Mouse (Mus musculus): ENCODE measurements around the gene 4931414P19Rik.
"Not testable (repeated sequence)": the region's sequence is repeated elsewhere in the genome, so short reads cannot be mapped to it uniquely, and the experiment has no call there.

The 4931414P19Rik gene

GRCm38 (mm10) chr14:54629797-54630196, 24.0 kb upstream of the 4931414P19Rik start:
- DNase-seq (ENCODE audit: low read depth, low spot score), result no peak

GRCm38 (mm10) chr14:54628103-54628502, 22.3 kb upstream of the 4931414P19Rik start:
- DNase-seq (ENCODE audit: low read depth, low spot score), result no peak

- no peak for DNase-seq (ENCODE audit: low read depth, low spot score)
Observed at GRCm38 (mm10) chr14:54624976-54625375, 19.2 kb upstream of the 4931414P19Rik start.

GRCm38 (mm10) chr14:54623334-54623733, 17.5 kb upstream of the 4931414P19Rik start:
- DNase-seq (ENCODE audit: low read depth, low spot score), result no peak

- no peak for DNase-seq (ENCODE audit: low read depth, low spot score)
Observed at GRCm38 (mm10) chr14:54621133-54621532, 15.3 kb upstream of the 4931414P19Rik start, which contains the start of gene Psmb11. Psmb11 (plus strand) TSS chr14:54621433.

GRCm38 (mm10) chr14:54617897-54618365, 12.1 kb upstream of the 4931414P19Rik start, which contains the start of gene Psmb5:
Psmb5 (minus strand) TSS chr14:54618022.
- peak; percentile 90 for DNase-seq (ENCODE audit: low read depth, low spot score)

- no peak for DNase-seq (ENCODE audit: low read depth, low spot score)
Observed at GRCm38 (mm10) chr14:54617152-54617896, 11.5 kb upstream of the 4931414P19Rik start.

GRCm38 (mm10) chr14:54616226-54616825, 10.5 kb upstream of the 4931414P19Rik start:
- DNase-seq (ENCODE audit: low read depth, low spot score), result no peak

GRCm38 (mm10) chr14:54614130-54614529, 8.3 kb upstream of the 4931414P19Rik start:
- not testable (repeated sequence) for DNase-seq (ENCODE audit: low read depth, low spot score)

- DNase-seq (ENCODE audit: low read depth, low spot score), result no peak
Observed at GRCm38 (mm10) chr14:54610648-54611047, 4.9 kb upstream of the 4931414P19Rik start.

- DNase-seq (ENCODE audit: low read depth, low spot score), result no peak
Observed at GRCm38 (mm10) chr14:54609962-54610361, 4.2 kb upstream of the 4931414P19Rik start.

GRCm38 (mm10) chr14:54609245-54609644, 3.5 kb upstream of the 4931414P19Rik start:
- DNase-seq (ENCODE audit: low read depth, low spot score), result no peak

- no peak for DNase-seq (ENCODE audit: low read depth, low spot score)
Observed at GRCm38 (mm10) chr14:54607226-54607625, 1.4 kb upstream of the 4931414P19Rik start.

- no peak for DNase-seq (ENCODE audit: low read depth, low spot score)
Observed at GRCm38 (mm10) chr14:54603686-54604085, 2.1 kb downstream of the 4931414P19Rik start.

GRCm38 (mm10) chr14:54603038-54603654, 2.6 kb downstream of the 4931414P19Rik start:
- DNase-seq (ENCODE audit: low read depth, low spot score), result peak; percentile 88

GRCm38 (mm10) chr14:54602613-54603012, 3.2 kb downstream of the 4931414P19Rik start:
- no peak for DNase-seq (ENCODE audit: low read depth, low spot score)

- no peak for DNase-seq (ENCODE audit: low read depth, low spot score)
Observed at GRCm38 (mm10) chr14:54601601-54602000, 4.2 kb downstream of the 4931414P19Rik start.

- no peak for DNase-seq (ENCODE audit: low read depth, low spot score)
Observed at GRCm38 (mm10) chr14:54597084-54597483, 8.7 kb downstream of the 4931414P19Rik start.

- DNase-seq (ENCODE audit: low read depth, low spot score), result no peak
Observed at GRCm38 (mm10) chr14:54594631-54595414, 11.0 kb downstream of the 4931414P19Rik start.

- DNase-seq (ENCODE audit: low read depth, low spot score), result no peak
Observed at GRCm38 (mm10) chr14:54594055-54594454, 11.7 kb downstream of the 4931414P19Rik start.

- DNase-seq (ENCODE audit: low read depth, low spot score), result no peak
Observed at GRCm38 (mm10) chr14:54592319-54592934, 13.4 kb downstream of the 4931414P19Rik start.
